Mouse (Mus musculus) small intestine, adult 2 months (tissue): Measurements from ENCODE around the gene Ilk. TPM values are rescaled to one million over a fixed set of nuclear protein-coding genes. Genes with fewer than 3 reads are reported as not detected.

Experiments
- H3K27ac ChIP-seq: fragments of 200-500 bp; 2 replicates; pipeline ENCODE4 v1.5.1; 2012; ENCODE audit warnings: low read depth, low read length, control low read depth, inconsistent platforms; ENCODE audit not compliant: insufficient read depth
- H3K27me3 ChIP-seq: fragments of 200-500 bp; 2 replicates; pipeline ENCODE4 v1.6.1; 2012; ENCODE audit warnings: mild to moderate bottlenecking, moderate library complexity, low read length, inconsistent platforms; ENCODE audit not compliant: control insufficient read depth, insufficient read depth
- H3K36me3 ChIP-seq: fragments of 200-500 bp; 2 replicates; pipeline ENCODE4 v1.6.1; 2012; ENCODE audit warnings: mild to moderate bottlenecking, low read length, control low read depth, inconsistent platforms; ENCODE audit not compliant: control insufficient read depth, insufficient read depth
- H3K4me1 ChIP-seq: fragments of 200-500 bp; 2 replicates; pipeline ENCODE4 v1.6.1; 2012; ENCODE audit warnings: low read length, inconsistent platforms, mixed read lengths; ENCODE audit not compliant: control insufficient read depth, insufficient read depth, insufficient read length
- H3K4me3 ChIP-seq: fragments of 200-500 bp; 2 replicates; pipeline ENCODE4 v1.5.1; 2012; ENCODE audit warnings: low read depth, mild to moderate bottlenecking, control low read depth, inconsistent platforms, low read length, moderate library complexity
- CTCF ChIP-seq: fragments of 200-500 bp; IDR thresholded peaks from 2 replicates; pipeline ENCODE4 v1.5.1; 2012; ENCODE audit warnings: low read depth, mild to moderate bottlenecking, control low read depth, inconsistent platforms, low read length, moderate library complexity, mixed read lengths; ENCODE audit not compliant: insufficient replicate concordance, insufficient read length; ENCODE audit errors: extremely low read depth
- POLR2A ChIP-seq: fragments of 200-500 bp; IDR thresholded peaks from 2 replicates; pipeline ENCODE4 v1.6.1; 2012; ENCODE audit warnings: low read depth, mild to moderate bottlenecking, control low read depth, inconsistent platforms, low read length, moderate library complexity
- WGBS: fragments of 180-500 bp; shearing (Covaris S2); methylation state at CpG from one replicate; pipeline ENCODE4 v1.1.7; 2018; 5-methylcytosine and 5-hydroxymethylcytosine counted together
- polyA plus RNA-seq: library from polyadenylated mRNA; depleted of rRNA; stranded (reverse); fragments of >200 nt; gene quantifications from 2 replicates; pipeline ENCODE4 v1.2.3, GENCODE M21; 2012

The Ilk gene
- polyA plus RNA-seq, 1 experiment: 60.8 TPM

- 79% methylated on average over 2 of the region's 2 CpGs for WGBS
- Histone ChIP-seq H3K27ac (no peak overlapping the region), H3K27me3 (no peaks in the 10 kb centered on the region), H3K4me1 (peaks cover 11% of the 10 kb centered on the region), H3K4me3 (no peak overlapping the region), H3K36me3 (no peaks in the 10 kb centered on the region)
- TF ChIP-seq CTCF (no peak), POLR2A (no peak)
Observed at GRCm38 (mm10) chr7:105776026-105776425, 39.6 kb downstream of the Ilk start.

- no peaks in the 10 kb centered on the region for H3K27me3 ChIP-seq
Observed at GRCm38 (mm10) chr7:105777316-105777715, 40.9 kb downstream of the Ilk start.

GRCm38 (mm10) chr7:105777797-105778552 is 41.6 kb downstream of the Ilk start:
- no peaks in the 10 kb centered on the region for H3K27me3 ChIP-seq
- 58% methylated on average over 13 of the region's 13 CpGs for WGBS
- no peak overlapping the region for H3K4me3 ChIP-seq
- TF ChIP-seq POLR2A (no peak), CTCF (no peak)
- peak overlapping the region; percentile 57 for H3K27ac ChIP-seq
- H3K36me3 ChIP-seq: no peaks in the 10 kb centered on the region
- peaks cover 11% of the 10 kb centered on the region for H3K4me1 ChIP-seq

More at GRCm38 (mm10) chr7:105777316-105777715, 40.9 kb downstream of the Ilk start:
- TF ChIP-seq CTCF: no peak
- no peak for TF ChIP-seq POLR2A
- Histone ChIP-seq H3K36me3 (no peaks in the 10 kb centered on the region), H3K4me1 (peaks cover 11% of the 10 kb centered on the region), H3K27ac (no peak overlapping the region), H3K4me3 (no peak overlapping the region)
- WGBS: 91% methylated on average over 1 of the region's 1 CpGs

GRCm38 (mm10) chr7:105778553-105779265 is 42.3 kb downstream of the Ilk start:
- peak overlapping the region; percentile 57 for H3K27ac ChIP-seq
- H3K27me3 ChIP-seq: no peaks in the 10 kb centered on the region
- 26% methylated on average over 4 of the region's 4 CpGs for WGBS
- no peaks in the 10 kb centered on the region for H3K36me3 ChIP-seq
- TF ChIP-seq CTCF (no peak), POLR2A (no peak)
- H3K4me3 ChIP-seq: no peak overlapping the region
- H3K4me1 ChIP-seq: peaks cover 11% of the 10 kb centered on the region

GRCm38 (mm10) chr7:105783861-105784260 is 47.5 kb downstream of the Ilk start:
- no peak for TF ChIP-seq CTCF
- no peak for TF ChIP-seq POLR2A
- H3K4me3 ChIP-seq: no peak overlapping the region
- WGBS: 55% methylated on average over 4 of the region's 4 CpGs
- no peak overlapping the region for H3K27ac ChIP-seq
- no peaks in the 10 kb centered on the region for H3K36me3 ChIP-seq
- peaks cover 24% of the 10 kb centered on the region for H3K27me3 ChIP-seq
- H3K4me1 ChIP-seq: peaks cover 5% of the 10 kb centered on the region

GRCm38 (mm10) chr7:105784556-105784955 is 48.2 kb downstream of the Ilk start:
- Histone ChIP-seq H3K27me3 (peaks cover 24% of the 10 kb centered on the region), H3K4me1 (0 out of 2 replicates have a peak, but pooled peaks cover 2% of the 10 kb centered on the region), H3K36me3 (no peaks in the 10 kb centered on the region), H3K4me3 (no peak overlapping the region), H3K27ac (no peak overlapping the region)
- WGBS: 37% methylated on average over 4 of the region's 4 CpGs
- TF ChIP-seq POLR2A (no peak), CTCF (no peak)
